Mouse (Mus musculus): ENCODE data around the gene Rps26. TPM values are rescaled to one million over a fixed set of nuclear protein-coding genes. Genes with fewer than 3 reads are reported as not detected.

The Rps26 gene
- polyA plus RNA-seq (2012; rRNA removed), result 1,017 and 1,368 TPM in 2 replicates

DNA sequence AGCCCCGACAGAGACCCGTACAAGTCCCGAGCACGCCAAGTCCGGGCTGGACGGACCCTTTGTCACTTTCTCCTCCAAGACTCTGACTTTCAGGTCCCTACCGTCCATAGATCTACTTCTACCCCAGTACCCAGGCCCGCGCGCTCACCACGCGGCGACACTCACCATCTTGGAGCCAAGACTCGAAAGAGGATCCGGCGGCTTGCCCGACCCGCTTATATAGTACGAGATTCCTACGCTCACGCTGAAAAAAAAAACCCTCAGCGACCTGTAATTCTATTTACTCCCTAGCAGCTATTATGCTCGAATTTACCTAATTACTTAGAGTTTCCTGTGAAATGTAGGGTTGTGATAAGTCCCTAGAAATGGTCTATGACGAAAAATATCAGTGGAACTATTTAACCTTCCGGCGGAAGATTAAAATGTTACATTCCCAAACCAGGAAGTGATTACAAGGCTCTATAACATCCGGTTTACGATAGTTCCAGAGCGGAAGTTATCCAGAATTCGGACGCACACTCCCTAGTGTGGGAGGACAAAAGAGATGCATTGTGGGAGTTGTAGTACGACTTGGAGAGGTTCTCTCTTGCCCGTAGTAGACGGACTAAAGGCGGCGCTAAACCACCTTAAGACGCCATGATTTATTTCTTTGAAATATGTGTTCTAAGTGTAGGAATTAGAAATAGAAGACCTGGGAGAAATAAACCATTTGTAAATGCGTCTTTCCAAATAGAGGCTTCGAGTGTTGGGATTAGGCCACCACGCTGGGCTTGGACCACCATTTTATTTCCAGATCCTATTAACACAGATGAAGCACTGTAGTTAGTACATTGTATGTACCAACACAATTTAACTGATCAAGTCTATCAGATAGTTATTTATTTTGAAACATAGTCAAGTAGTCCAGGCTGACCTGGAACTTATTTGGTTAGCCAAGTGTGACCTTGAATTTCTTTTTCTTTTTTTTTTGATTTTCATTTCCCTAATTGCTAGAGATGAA is at the start of gene Rps26:
TSS of gene Rps26 (minus strand) at position 437 of the 1,000 bp plus-strand sequence.
- WGBS, result 2% methylated on average over 40 of the region's 40 CpGs
- DNase-seq (ENCODE audit: low read depth, low spot score), result peak; percentile 98

- DNase-seq (ENCODE audit: low read depth, low spot score), result no peak
- WGBS, result under 1% methylated on average over 9 of the region's 9 CpGs
Measured at GRCm38 (mm10) chr10:128674469-128675008, 48.0 kb upstream of the Rps26 start.

- no peak for DNase-seq (ENCODE audit: low read depth, low spot score)
- under 1% methylated on average over 60 of the region's 60 CpGs for WGBS
Measured at GRCm38 (mm10) chr10:128673763-128674468, 47.4 kb upstream of the Rps26 start, which contains the start of gene Suox. Gene Suox, minus strand, starts transcription at chr10:128674073.

- 92% methylated on average over 9 of the region's 9 CpGs for WGBS
- no peak for DNase-seq (ENCODE audit: low read depth, low spot score)
Measured at GRCm38 (mm10) chr10:128671148-128671547, 44.6 kb upstream of the Rps26 start.

- WGBS, result 2% methylated on average over 42 of the region's 42 CpGs
- no peak for DNase-seq (ENCODE audit: low read depth, low spot score)
Measured at GRCm38 (mm10) chr10:128668790-128669672, 42.5 kb upstream of the Rps26 start.

DNA sequence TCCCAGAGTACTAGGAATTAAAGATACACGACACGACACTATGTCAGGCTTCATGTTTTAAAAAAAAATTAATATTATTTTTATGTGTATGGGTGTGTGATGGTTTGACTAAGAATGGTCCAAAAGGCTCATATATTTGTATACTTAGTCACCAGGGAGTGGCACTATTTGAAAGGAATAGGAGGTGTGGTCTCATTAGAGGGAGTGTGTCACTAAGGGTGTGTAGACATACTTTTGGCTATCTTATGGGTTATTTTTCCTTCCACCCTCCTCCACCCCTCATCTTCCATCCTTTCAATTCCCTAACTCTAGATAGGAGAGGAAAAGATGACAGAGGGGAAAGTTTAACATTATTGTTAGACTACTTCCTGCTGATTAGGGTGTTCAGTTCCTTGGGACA is 39.3 kb upstream of the Rps26 start:
- 89% methylated on average over 2 of the region's 2 CpGs for WGBS
- no peak for DNase-seq (ENCODE audit: low read depth, low spot score)

DNA sequence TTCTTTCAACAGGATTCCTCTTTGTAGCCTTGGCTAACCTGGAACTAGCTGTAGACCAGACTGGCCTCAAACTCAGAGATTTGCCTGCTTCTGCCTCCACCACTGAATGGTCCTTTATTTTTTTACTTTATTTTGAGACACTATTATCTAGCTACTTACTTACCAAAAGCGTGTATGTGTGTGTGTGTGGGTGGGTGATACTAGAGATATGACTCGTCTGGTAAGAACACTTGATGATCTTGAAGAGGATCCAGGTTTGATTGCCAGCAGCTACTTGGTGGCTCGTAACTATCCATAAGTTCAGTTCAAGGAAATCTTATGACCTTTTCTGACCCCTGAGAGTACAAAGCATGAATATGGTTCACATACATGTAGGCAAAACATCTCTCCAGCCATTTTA is 38.8 kb upstream of the Rps26 start:
- DNase-seq (ENCODE audit: low read depth, low spot score), result no peak
- WGBS, result 73% methylated on average over 3 of the region's 3 CpGs

DNA sequence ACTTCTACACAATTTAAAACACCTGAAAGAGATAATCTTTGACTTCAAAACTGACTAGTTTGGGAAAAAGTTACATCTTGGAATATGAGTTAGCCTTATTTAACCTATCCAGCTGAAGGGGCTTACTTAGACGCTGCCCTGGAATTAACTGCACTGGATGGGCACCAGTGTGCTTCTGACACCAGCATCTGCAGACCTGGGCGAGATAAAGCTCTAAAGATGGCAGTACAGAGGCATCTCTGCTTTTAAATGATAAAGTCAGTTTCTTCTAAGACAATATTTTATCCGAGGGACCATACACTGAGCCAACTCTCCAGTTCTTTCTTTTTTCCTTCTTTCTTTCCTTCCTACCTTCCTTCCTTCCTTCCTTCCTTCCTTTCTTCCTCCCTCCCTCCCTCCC is 38.3 kb upstream of the Rps26 start:
- WGBS, result 79% methylated on average over 3 of the region's 3 CpGs
- no peak for DNase-seq (ENCODE audit: low read depth, low spot score)

GRCm38 (mm10) chr10:128663441-128664220 is 37.1 kb upstream of the Rps26 start:
- WGBS, result 56% methylated on average over 5 of the region's 5 CpGs

DNA sequence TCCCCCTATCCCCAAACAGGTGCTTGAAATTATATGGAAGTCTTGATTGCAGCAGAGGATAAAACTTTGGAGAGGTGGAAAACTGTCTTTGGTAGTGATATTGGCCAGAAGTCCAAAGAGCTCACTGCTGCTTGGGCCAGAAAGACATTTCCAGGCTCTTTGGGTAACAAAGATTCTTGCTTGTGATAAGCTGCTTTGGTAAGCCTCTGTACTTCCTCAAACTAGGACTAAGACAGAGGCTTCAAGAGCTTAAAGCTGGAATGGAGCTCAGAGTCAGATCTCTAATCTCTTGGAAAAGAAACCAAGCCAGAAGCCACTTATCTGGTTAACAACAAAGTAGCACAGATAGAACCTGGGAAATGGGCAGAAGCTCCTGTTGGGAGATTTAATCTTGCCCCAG is 35.9 kb upstream of the Rps26 start:
- DNase-seq (ENCODE audit: low read depth, low spot score), result no peak

More at GRCm38 (mm10) chr10:128663441-128664220, 37.1 kb upstream of the Rps26 start:
- no peak for DNase-seq (ENCODE audit: low read depth, low spot score)

- DNase-seq (ENCODE audit: low read depth, low spot score), result no peak
- WGBS, result 52% methylated on average over 9 of the region's 9 CpGs
Measured at GRCm38 (mm10) chr10:128659490-128659889, 32.9 kb upstream of the Rps26 start.

GRCm38 (mm10) chr10:128657844-128658243 is 31.3 kb upstream of the Rps26 start:
- no peak for DNase-seq (ENCODE audit: low read depth, low spot score)
- WGBS, result 48% methylated on average over 9 of the region's 9 CpGs

DNA sequence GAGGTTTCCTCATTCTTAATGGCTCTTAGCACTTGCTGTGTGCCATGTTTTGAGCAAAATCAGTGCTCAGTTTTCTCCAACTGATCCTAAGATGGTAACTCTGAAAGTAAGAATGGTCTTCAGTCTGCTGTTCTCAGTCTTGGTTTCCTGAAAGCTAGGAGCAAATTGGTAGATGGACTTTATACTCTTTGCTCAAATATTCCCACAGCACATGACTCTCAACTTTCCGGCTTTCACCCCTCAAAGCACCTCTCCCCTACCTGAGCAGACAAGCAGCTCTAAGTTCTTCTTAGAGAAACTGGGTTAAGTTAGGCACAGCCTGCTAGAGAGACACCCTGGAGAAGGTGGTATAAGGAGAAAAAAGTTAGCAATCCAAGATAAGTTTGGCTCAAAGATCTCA is 30.2 kb upstream of the Rps26 start:
- WGBS, result 30% methylated on average over 1 of the region's 1 CpGs

GRCm38 (mm10) chr10:128655254-128655653 is 28.7 kb upstream of the Rps26 start:
- WGBS, result 64% methylated on average over 3 of the region's 3 CpGs
- no peak for DNase-seq (ENCODE audit: low read depth, low spot score)

More for the DNA sequence above, 30.2 kb upstream of the Rps26 start:
- DNase-seq (ENCODE audit: low read depth, low spot score), result no peak

DNA sequence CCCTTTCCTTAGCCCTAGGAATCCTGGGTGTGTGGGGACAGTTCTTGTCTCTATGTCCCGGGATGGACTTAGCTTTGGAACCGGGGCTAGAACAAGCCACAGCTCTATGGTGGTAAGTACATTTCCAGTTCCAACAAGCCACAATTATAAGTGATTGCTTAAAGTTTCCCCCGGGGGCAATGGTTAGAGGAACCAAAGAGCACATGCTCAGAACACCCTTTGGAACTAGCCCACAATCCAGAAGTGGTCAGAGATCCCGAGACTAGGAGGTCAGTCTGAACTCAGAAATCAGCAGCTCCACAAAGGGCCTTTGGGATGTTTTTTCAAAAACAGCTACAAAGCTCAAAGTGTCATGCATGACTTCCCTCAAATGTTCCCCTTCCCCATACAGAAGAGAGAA is 27.3 kb upstream of the Rps26 start:
- 70% methylated on average over 4 of the region's 4 CpGs for WGBS
- DNase-seq (ENCODE audit: low read depth, low spot score), result no peak

- 39% methylated on average over 13 of the region's 13 CpGs for WGBS
- DNase-seq (ENCODE audit: low read depth, low spot score), result no peak
Measured at GRCm38 (mm10) chr10:128646139-128647089, 19.9 kb upstream of the Rps26 start.

Data from large intestine, adult 2 months (tissue).